Mouse (Mus musculus): ENCODE data around the gene Adamts17. TPM values are rescaled to one million over a fixed set of nuclear protein-coding genes. Genes with fewer than 3 reads are reported as not detected.

Gene Adamts17
- total and polyA plus RNA-seq, 2 experiments from 2014 or later, result 3.9 to 14.8 TPM

GRCm38 (mm10) chr7:66954073-66954472 lies 114.5 kb downstream of the Adamts17 start:
- TF ChIP-seq CTCF (IDR thresholded peaks at IDR 0.05; ENCODE audit: low read depth), result no peak

GRCm38 (mm10) chr7:66954723-66955122 lies 115.2 kb downstream of the Adamts17 start:
- Histone ChIP-seq H3K4me2 (ENCODE audit: low read depth, low read length) (no peak overlapping the region), H3K36me3 (ENCODE audit: insufficient read depth, low read length) (no peaks in the 10 kb centered on the region), H3K27ac (no peak overlapping the region), H3K4me1 (ENCODE audit: insufficient read depth, low read length) (no peaks in the 10 kb centered on the region), H3K27me3 (ENCODE audit: insufficient read depth, low read length) (no peaks in the 10 kb centered on the region), H3K4me3 (ENCODE audit: low read length) (no peak overlapping the region), H3K9ac (replicated peaks; ENCODE audit: low read length) (no peak overlapping the region), H3K9me3 (ENCODE audit: low read length) (no peaks in the 10 kb centered on the region)
- TF ChIP-seq CTCF (IDR thresholded peaks at IDR 0.05; ENCODE audit: low read depth), result no peak
- DNase-seq (ENCODE audit: low spot score) (no peak), ATAC-seq (no peak)
- 88% methylated on average over 5 of the region's 5 CpGs for WGBS

More at GRCm38 (mm10) chr7:66954073-66954472, 114.5 kb downstream of the Adamts17 start:
- DNase-seq (ENCODE audit: low spot score) (no peak), ATAC-seq (no peak)
- Histone ChIP-seq H3K4me2 (ENCODE audit: low read depth, low read length) (no peak overlapping the region), H3K27ac (no peak overlapping the region), H3K27me3 (ENCODE audit: insufficient read depth, low read length) (no peaks in the 10 kb centered on the region), H3K9me3 (ENCODE audit: low read length) (no peaks in the 10 kb centered on the region), H3K9ac (replicated peaks; ENCODE audit: low read length) (no peak overlapping the region), H3K4me1 (ENCODE audit: insufficient read depth, low read length) (no peaks in the 10 kb centered on the region), H3K4me3 (ENCODE audit: low read length) (no peak overlapping the region), H3K36me3 (ENCODE audit: insufficient read depth, low read length) (no peaks in the 10 kb centered on the region)
- 83% methylated on average over 8 of the region's 8 CpGs for WGBS

- H3K9me3 ChIP-seq (ENCODE audit: low read length), result no peaks in the 10 kb centered on the region
- ATAC-seq (peak; percentile 48; the same call in 1 of the 2 replicates), DNase-seq (ENCODE audit: low spot score) (peak; percentile 20)
- H3K9ac ChIP-seq (replicated peaks; ENCODE audit: low read length), result no peak overlapping the region
- TF ChIP-seq CTCF (IDR thresholded peaks at IDR 0.05; ENCODE audit: low read depth), result no peak
- H3K4me2 ChIP-seq (ENCODE audit: low read depth, low read length), result no peak overlapping the region
- H3K36me3 ChIP-seq (ENCODE audit: insufficient read depth, low read length), result no peaks in the 10 kb centered on the region
- H3K27me3 ChIP-seq (ENCODE audit: insufficient read depth, low read length), result no peaks in the 10 kb centered on the region
- no peak overlapping the region for H3K4me3 ChIP-seq (ENCODE audit: low read length)
- H3K4me1 ChIP-seq (ENCODE audit: insufficient read depth, low read length), result no peaks in the 10 kb centered on the region
- H3K27ac ChIP-seq, result no peak overlapping the region
- 42% methylated on average over 8 of the region's 8 CpGs for WGBS
Observed at GRCm38 (mm10) chr7:66955455-66955919, 116.0 kb downstream of the Adamts17 start.

DNA sequence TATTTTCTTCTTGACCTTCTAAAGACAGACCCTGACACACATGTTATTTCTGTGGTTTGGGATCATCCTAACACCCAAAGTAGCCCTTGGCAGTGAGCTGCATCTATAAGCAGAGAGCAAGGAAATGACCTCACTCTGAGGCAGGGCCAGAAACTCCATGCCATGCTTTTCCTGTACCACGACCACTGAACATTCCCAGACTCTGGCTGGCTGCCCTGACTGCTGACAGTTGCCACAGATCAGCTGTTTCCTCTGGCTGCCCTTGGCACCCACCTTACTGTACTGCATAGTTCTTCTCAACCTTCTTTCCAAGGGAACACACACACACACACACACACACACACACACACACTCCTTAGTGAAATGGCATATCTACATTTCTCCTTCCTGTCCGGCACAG lies 116.4 kb downstream of the Adamts17 start:
- no peak overlapping the region for H3K27ac ChIP-seq
- DNase-seq (ENCODE audit: low spot score) (peak; percentile 82), ATAC-seq (peak; percentile 88)
- no peaks in the 10 kb centered on the region for H3K4me1 ChIP-seq (ENCODE audit: insufficient read depth, low read length)
- H3K27me3 ChIP-seq (ENCODE audit: insufficient read depth, low read length), result no peaks in the 10 kb centered on the region
- H3K36me3 ChIP-seq (ENCODE audit: insufficient read depth, low read length), result no peaks in the 10 kb centered on the region
- WGBS, result 46% methylated on average over 2 of the region's 2 CpGs
- no peak overlapping the region for H3K4me3 ChIP-seq (ENCODE audit: low read length)
- no peak overlapping the region for H3K4me2 ChIP-seq (ENCODE audit: low read depth, low read length)
- TF ChIP-seq CTCF (IDR thresholded peaks at IDR 0.05; ENCODE audit: low read depth), result no peak
- H3K9ac ChIP-seq (replicated peaks; ENCODE audit: low read length), result no peak overlapping the region
- no peaks in the 10 kb centered on the region for H3K9me3 ChIP-seq (ENCODE audit: low read length)

DNA sequence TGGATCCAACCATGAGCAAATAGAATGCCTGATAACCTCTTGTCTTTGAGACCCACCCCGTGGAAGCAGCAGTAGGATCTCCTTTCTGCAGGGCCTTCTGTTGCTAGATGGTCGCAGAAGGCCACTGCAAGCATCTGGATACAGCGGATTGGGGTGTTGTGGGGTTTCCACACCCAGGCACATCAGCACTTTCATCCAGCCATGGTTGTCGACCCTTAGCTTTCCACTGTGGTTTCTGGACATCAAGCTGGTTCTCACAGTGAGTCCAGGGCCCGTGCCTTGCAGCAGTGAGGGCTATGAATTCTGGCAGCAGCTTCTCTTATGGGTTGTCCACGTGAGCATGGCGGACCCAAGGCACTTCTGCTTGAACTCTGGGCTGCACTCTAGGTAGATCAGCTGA lies 118.2 kb downstream of the Adamts17 start:
- H3K9ac ChIP-seq (replicated peaks; ENCODE audit: low read length), result no peak overlapping the region
- no peak for DNase-seq (ENCODE audit: low spot score)
- H3K9me3 ChIP-seq (ENCODE audit: low read length), result no peaks in the 10 kb centered on the region
- WGBS, result 89% methylated on average over 7 of the region's 7 CpGs
- no peak overlapping the region for H3K27ac ChIP-seq
- no peak overlapping the region for H3K4me3 ChIP-seq (ENCODE audit: low read length)
- TF ChIP-seq CTCF (IDR thresholded peaks at IDR 0.05; ENCODE audit: low read depth), result no peak
- H3K27me3 ChIP-seq (ENCODE audit: insufficient read depth, low read length), result no peaks in the 10 kb centered on the region
- ATAC-seq, result no peak
- no peaks in the 10 kb centered on the region for H3K36me3 ChIP-seq (ENCODE audit: insufficient read depth, low read length)
- H3K4me1 ChIP-seq (ENCODE audit: insufficient read depth, low read length), result no peaks in the 10 kb centered on the region
- no peak overlapping the region for H3K4me2 ChIP-seq (ENCODE audit: low read depth, low read length)

DNA sequence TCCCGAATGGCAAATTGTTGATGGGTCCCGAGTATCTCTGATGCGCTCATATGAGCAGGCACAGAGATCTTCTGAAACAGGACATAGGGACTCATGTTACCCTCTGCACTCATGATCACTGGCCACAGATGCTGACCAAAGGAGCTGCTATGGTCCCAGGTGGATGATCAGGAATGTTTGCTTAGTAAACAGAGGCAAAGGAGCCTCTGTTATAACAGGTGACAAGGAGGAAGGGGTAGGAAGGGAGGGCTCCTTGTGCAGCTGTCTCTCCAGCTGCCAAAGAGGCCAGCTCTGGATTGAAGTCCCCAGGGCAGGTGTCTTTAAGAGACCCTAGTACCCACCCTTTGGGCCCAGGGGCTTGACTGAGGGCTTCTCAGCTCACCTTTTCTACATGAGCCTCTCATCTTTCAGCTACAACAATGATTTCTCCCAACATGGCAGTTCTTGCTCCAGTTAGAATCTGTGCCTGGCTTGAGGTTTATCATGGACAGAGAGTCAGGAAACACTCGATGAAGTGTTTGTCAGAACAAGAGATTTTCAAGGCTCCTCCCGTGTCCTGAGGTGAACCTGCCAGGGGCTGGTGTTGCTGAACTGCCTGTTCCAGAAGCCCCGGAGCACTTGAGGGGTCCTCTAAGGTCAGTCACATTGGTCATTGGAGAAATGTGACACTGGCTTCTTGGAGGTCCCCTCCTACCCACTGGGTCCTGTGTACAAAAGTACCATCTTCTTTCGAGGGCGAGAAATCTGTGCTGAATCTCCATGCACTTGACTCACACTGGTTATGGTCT lies 120.9 kb downstream of the Adamts17 start:
- TF ChIP-seq CTCF (IDR thresholded peaks at IDR 0.05; ENCODE audit: low read depth), result no peak
- 91% methylated on average over 8 of the region's 8 CpGs for WGBS
- Histone ChIP-seq H3K4me2 (ENCODE audit: low read depth, low read length) (no peak overlapping the region), H3K4me1 (ENCODE audit: insufficient read depth, low read length) (no peaks in the 10 kb centered on the region), H3K9ac (replicated peaks; ENCODE audit: low read length) (no peak overlapping the region), H3K27me3 (ENCODE audit: insufficient read depth, low read length) (no peaks in the 10 kb centered on the region), H3K27ac (no peak overlapping the region), H3K36me3 (ENCODE audit: insufficient read depth, low read length) (no peaks in the 10 kb centered on the region), H3K9me3 (ENCODE audit: low read length) (no peaks in the 10 kb centered on the region), H3K4me3 (ENCODE audit: low read length) (no peak overlapping the region)
- DNase-seq (ENCODE audit: low spot score), result no peak
- ATAC-seq, result no peak

DNA sequence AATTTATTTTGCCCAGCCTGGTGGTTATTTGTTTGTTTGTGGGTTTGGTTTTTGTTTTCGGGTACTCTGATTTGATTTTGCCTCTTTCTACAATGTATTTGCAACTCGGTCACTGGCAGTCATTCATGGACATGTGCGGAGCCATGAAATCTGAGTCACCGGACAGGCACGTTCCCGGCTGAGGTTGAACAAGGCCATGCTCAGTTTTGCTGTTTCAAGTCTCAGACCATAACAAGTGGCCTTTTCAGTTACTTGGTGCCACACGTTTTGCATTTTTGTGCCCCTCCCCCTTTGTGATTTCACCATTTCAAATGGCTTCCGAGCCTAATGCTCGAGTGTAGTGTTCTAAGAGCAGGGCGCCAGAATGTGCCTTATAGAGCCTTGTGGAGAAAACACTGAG lies 123.2 kb downstream of the Adamts17 start:
- no peak for TF ChIP-seq CTCF (IDR thresholded peaks at IDR 0.05; ENCODE audit: low read depth)
- Histone ChIP-seq H3K4me3 (ENCODE audit: low read length) (no peak overlapping the region), H3K36me3 (ENCODE audit: insufficient read depth, low read length) (no peaks in the 10 kb centered on the region), H3K4me2 (ENCODE audit: low read depth, low read length) (no peak overlapping the region), H3K9ac (replicated peaks; ENCODE audit: low read length) (no peak overlapping the region), H3K4me1 (ENCODE audit: insufficient read depth, low read length) (0 out of 2 replicates have a peak, but pooled peaks cover 5% of the 10 kb centered on the region), H3K9me3 (ENCODE audit: low read length) (no peaks in the 10 kb centered on the region), H3K27me3 (ENCODE audit: insufficient read depth, low read length) (no peaks in the 10 kb centered on the region), H3K27ac (no peak overlapping the region)
- DNase-seq (ENCODE audit: low spot score) (no peak), ATAC-seq (no peak)
- 74% methylated on average over 10 of the region's 10 CpGs for WGBS

Measured in hindbrain, postnatal 0 days (tissue).